Mouse (Mus musculus): Measurements from ENCODE around the gene Pou1f1. TPM values are rescaled to one million over a fixed set of nuclear protein-coding genes. Genes with fewer than 3 reads are reported as not detected.

The Pou1f1 gene
- total RNA-seq, 1 experiment from 2014 or later = not detected

DNA sequence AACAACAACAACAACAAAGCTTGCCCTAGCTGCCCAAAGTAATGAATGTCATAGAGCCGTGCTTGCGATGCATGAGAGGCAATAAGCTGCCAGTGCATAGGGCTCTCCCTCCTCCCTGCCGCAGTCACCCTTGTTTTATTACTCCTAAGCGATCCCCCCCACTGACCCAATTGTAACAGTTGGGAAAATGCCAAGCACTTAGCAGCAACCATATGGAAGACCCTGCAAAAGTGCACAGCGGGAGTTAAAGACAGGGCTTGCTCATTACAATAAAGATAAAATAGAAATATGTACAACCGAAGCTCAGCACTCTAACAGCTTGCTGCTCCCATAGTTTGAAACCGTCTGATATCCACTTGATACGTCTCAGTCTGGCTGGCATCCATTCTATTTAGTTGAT is 44.0 kb downstream of the Pou1f1 start:
- no peak for DNase-seq

DNA sequence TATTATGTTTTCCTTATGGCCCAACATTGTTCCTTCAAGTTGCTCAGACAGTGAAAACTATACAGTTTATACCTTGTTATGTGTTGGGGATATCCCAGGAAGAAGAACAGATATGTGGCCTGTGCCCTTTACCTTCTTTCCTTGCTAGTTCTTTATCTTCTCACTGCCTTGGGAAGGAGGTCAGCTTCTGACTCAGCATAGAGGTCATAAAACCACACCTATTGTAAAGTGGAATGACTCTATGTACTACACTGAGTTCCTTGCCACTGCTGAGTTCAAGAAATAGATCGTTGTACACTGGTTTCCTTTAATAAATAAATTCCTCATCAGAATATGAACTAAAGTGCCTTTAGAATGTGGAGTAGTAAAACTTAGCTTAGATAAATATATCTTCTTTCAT is 44.6 kb downstream of the Pou1f1 start:
- no peak for DNase-seq

DNA sequence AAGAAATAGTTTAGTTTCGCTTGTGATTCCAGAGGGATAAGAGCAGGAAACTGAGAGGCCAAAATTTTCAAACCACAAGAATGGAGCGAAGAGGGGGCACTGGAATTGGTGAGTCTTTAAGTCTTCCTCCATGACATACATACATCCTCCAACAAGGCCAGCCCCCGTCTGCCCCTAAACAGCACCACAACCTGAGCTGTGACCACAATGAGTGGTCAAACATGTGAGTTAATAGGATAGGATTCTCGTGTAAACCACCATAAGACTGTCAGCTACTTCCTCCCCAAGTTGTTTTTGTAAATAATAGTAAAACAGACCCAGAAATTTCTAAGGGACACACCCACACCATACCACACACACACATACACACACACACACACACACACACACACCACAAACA is 48.5 kb downstream of the Pou1f1 start:
- no peak for DNase-seq

DNA sequence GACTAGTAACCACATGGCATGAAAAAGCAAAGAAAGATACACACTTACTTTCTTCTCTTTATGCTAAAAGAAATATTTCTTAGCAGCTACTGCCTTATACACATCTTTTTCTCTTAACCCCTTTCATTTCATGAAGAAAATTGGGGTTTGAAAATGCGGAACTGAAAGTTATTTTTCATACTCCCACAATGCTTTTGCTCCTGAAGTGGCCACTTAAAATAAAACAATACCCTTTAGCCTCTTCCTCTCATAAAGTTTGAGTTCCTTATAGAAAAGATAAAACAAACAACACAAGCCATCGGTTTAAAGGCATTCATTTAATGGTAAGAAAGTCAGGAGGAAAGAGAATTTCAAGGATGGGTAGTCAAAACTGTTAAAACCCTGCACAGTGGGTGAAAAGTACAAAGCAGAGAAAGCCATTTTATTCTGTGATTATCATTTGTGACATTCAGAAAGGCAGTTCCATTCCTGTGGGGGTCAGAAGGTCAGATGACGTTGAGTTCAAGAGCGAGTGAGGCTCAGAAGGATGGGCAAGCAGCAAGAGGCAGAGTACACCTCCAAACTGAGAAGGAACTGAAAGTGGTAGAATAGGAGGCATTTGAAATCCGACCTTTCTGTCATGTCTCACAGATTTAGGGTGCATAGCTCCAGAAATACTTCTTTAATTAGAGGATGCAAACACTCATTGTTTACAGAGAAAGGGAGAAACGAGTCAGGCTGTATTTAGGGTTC is 57.2 kb downstream of the Pou1f1 start:
- no peak for DNase-seq

Other genes starting within 250 kb of the Pou1f1 start
- gene Chmp2b, start 42.2 kb downstream of the Pou1f1 start, total RNA-seq (2021) = 50.3 and 61.0 TPM in 2 replicates

All from adrenal gland, postnatal 14 days (tissue).